Mouse (Mus musculus) hindbrain, embryonic 16.5 days (tissue): Measurements from ENCODE around the gene Clpb. TPM values are rescaled to one million over a fixed set of nuclear protein-coding genes. Genes with fewer than 3 reads are reported as not detected.

Experiments used
- ATAC-seq: fragments of 200-750 bp; cut with Nextera tagmentation; 2 replicates; pipeline ENCODE4 v1.8.0; 2017; ENCODE audit warnings: moderate TSS enrichment, moderate library complexity
- H3K27ac ChIP-seq: fragments of 300-500 bp; sonication (generic); 2 replicates; pipeline ENCODE4 v1.5.1; 2014; ENCODE audit warnings: low read depth, mild to moderate bottlenecking, control low read depth, low read length, moderate library complexity
- H3K27me3 ChIP-seq: fragments of 300-500 bp; sonication (generic); replicated peaks from 2 replicates; pipeline ENCODE4 v1.6.1; 2014; ENCODE audit warnings: low read length; ENCODE audit not compliant: control insufficient read depth, insufficient read depth
- H3K36me3 ChIP-seq: fragments of 300-500 bp; sonication (generic); 2 replicates; pipeline ENCODE4 v1.6.1; 2014; ENCODE audit warnings: mild to moderate bottlenecking, low read length, moderate library complexity, mixed read lengths; ENCODE audit not compliant: control insufficient read depth, insufficient read depth
- H3K4me1 ChIP-seq: fragments of 300-500 bp; sonication (generic); 2 replicates; pipeline ENCODE4 v1.6.1; 2014; ENCODE audit warnings: low read depth, low read length; ENCODE audit not compliant: control insufficient read depth, insufficient read depth
- H3K4me2 ChIP-seq: fragments of 300-500 bp; sonication (generic); 2 replicates; pipeline ENCODE4 v1.6.1; 2014; ENCODE audit warnings: mild to moderate bottlenecking, low read length, control low read depth, moderate library complexity
- H3K4me3 ChIP-seq: fragments of 300-500 bp; sonication (generic); 2 replicates; pipeline ENCODE4 v1.5.1; 2014; ENCODE audit warnings: mild to moderate bottlenecking, low read length, control low read depth, moderate library complexity
- H3K9ac ChIP-seq: fragments of 300-500 bp; sonication (generic); 2 replicates; pipeline ENCODE4 v1.6.1; 2014; ENCODE audit warnings: low read depth, mild to moderate bottlenecking, control low read depth, low read length, moderate library complexity
- H3K9me3 ChIP-seq: fragments of 300-500 bp; sonication (generic); 2 replicates; pipeline ENCODE4 v1.6.1; 2014; ENCODE audit warnings: mild to moderate bottlenecking, low read length, moderate library complexity; ENCODE audit not compliant: control insufficient read depth
- WGBS: fragments of 180-500 bp; shearing (Covaris S2); extraction: QIAGEN DNeasy Blood & Tissue Kit; methylation state at CpG from one replicate; pipeline ENCODE4 v1.1.7; 2014; 5-methylcytosine and 5-hydroxymethylcytosine counted together
- polyA plus RNA-seq: library from polyadenylated mRNA; unstranded; fragments of >200 nt; fragmentation: Nextera tagmentation; extraction: Ambion mirVana; gene quantifications from 2 replicates; pipeline ENCODE4 v1.2.1, GENCODE M21; 2015

The Clpb gene
- polyA plus RNA-seq, 1 experiment from 2014 or later = 47.3 TPM

DNA sequence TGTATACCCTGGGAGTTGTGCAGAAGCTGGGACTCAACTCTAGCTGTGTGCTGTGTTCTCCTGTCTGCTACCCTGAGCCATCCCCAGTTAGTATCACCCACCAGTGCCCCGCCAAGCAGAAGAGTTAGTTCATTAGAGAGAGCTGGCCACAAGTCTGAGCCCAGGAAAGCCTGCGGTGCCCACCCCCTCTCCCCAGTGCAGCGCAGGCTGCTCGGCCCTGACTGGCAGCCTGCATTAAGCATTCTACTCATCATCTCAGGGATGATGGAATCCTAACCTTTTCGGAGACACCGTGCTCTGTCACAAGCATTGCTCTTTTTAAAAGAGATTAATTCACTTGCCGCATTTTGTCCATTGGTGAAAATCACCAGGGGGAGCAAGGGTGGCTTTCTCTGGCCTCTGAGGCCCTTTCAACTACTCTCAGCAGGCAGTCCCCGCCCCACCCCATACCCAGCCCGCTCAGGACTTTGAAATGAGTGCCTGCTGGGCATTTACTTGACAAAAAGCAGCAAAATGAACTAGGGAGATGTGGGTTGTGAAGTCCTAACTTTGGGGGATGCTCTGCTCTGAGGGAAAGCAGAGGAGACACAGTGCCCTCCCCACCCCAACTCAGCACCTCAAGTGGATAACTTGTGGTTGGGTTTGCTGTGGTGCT is 20.7 kb downstream of the Clpb start:
- no peak overlapping the region for H3K4me3 ChIP-seq
- H3K36me3 ChIP-seq = peaks cover 6% of the 10 kb centered on the region; the same call in 1 of the 2 replicates
- no peaks in the 10 kb centered on the region for H3K27me3 ChIP-seq
- H3K4me2 ChIP-seq = no peak overlapping the region
- H3K27ac ChIP-seq = no peak overlapping the region
- H3K9ac ChIP-seq = no peak overlapping the region
- peak; percentile 63; the same call in 1 of the 2 replicates for ATAC-seq
- no peaks in the 10 kb centered on the region for H3K9me3 ChIP-seq
- 13% methylated on average over 9 of the region's 9 CpGs for WGBS
- H3K4me1 ChIP-seq = no peaks in the 10 kb centered on the region

DNA sequence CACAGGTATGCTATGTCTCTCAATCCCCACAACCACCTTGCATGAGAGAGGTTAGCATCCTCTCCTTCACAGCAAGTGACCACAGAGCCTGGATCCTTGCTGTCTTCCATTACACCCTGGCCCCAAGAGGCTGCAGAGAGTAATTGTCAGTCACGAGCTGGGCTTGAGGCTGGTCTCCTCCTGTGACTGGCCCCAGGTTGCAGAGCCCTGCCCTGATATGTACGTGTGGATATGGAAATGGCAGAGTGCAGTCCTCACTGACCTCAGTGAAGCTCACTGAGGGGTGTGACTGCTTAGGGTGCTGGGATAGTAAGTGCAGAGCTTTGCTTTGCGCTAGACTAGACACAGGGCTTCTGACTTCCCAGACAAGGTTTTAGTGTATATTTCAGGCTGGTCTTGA is 21.2 kb downstream of the Clpb start:
- 31% methylated on average over 3 of the region's 3 CpGs for WGBS
- Histone ChIP-seq H3K27me3 (no peaks in the 10 kb centered on the region), H3K9me3 (no peaks in the 10 kb centered on the region), H3K9ac (no peak overlapping the region), H3K4me2 (no peak overlapping the region), H3K4me3 (no peak overlapping the region), H3K36me3 (peaks cover 6% of the 10 kb centered on the region; the same call in 1 of the 2 replicates), H3K4me1 (no peaks in the 10 kb centered on the region), H3K27ac (no peak overlapping the region)
- ATAC-seq = no peak

DNA sequence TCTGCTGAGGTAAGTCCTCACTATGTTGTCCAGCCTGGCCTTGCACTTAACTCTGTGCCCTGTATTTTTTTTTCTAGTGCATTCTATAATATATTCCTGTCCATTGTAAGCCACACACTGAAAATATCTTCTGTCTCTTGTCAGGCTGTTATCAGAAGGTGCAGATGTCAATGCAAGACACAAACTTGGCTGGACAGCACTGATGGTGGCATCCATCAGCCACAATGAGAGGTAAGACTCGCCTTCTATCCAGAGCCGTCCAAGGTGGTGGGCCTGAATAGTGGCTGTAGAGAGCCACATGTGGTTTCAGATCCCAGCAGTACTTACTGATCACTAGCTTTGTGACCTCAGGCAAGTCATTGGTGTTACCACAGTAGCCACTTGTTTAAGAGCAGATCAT is 23.7 kb downstream of the Clpb start:
- Histone ChIP-seq H3K9ac (no peak overlapping the region), H3K27ac (no peak overlapping the region), H3K36me3 (peaks cover 6% of the 10 kb centered on the region; the same call in 1 of the 2 replicates), H3K4me1 (no peaks in the 10 kb centered on the region), H3K4me3 (no peak overlapping the region), H3K27me3 (no peaks in the 10 kb centered on the region), H3K4me2 (no peak overlapping the region), H3K9me3 (no peaks in the 10 kb centered on the region)
- 87% methylated on average over 2 of the region's 2 CpGs for WGBS
- no peak for ATAC-seq

DNA sequence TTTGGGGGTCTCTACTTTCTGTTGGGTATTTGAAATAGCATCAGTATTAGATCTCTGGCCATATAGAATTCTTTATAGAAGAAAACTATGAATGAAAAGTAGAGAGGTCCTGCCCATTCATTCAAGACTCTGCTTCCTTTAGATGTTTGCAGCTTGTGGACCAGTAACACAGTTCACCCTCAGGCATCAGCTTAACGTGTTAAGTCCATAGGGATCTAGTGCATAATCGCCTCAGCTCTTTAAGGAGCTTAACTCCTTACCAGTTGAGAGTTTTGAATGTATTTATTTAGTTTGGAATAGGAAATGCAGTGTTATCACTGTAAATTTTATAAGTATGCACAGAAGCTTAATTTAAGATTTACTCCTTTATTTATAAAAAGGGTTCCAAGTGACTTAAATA is 27.0 kb downstream of the Clpb start:
- Histone ChIP-seq H3K27ac (no peak overlapping the region), H3K36me3 (peaks cover 6% of the 10 kb centered on the region; the same call in 1 of the 2 replicates), H3K9ac (no peak overlapping the region), H3K4me3 (no peak overlapping the region), H3K4me2 (no peak overlapping the region), H3K4me1 (peaks cover 1% of the 10 kb centered on the region; the same call in 1 of the 2 replicates), H3K27me3 (no peaks in the 10 kb centered on the region), H3K9me3 (no peaks in the 10 kb centered on the region)
- ATAC-seq = no peak
- 65% methylated on average over 2 of the region's 2 CpGs for WGBS

DNA sequence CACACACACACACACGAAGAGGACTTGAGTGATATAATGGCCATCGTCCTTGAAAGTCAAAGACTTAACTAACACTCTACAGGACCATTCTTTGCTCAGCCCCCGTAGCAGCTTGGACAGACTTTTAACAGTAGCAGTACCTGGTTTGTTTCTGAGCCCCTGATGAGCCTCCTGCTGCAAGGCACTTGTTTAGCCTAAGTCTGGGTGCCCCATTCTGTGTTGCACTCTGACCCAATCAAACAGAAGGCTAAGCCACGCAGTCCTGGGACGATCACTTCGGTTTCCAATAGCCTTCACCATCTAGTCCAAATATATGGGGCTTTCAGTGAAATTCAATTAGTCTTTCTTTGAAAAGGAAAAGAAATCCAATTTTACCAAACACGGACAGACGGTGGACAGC is 28.4 kb downstream of the Clpb start:
- Histone ChIP-seq H3K9me3 (no peaks in the 10 kb centered on the region), H3K9ac (no peak overlapping the region), H3K4me3 (no peak overlapping the region), H3K27me3 (no peaks in the 10 kb centered on the region), H3K36me3 (peaks cover 6% of the 10 kb centered on the region; the same call in 1 of the 2 replicates), H3K4me1 (peaks cover 5% of the 10 kb centered on the region), H3K4me2 (no peak overlapping the region), H3K27ac (no peak overlapping the region)
- WGBS = 87% methylated on average over 8 of the region's 8 CpGs
- no peak for ATAC-seq

DNA sequence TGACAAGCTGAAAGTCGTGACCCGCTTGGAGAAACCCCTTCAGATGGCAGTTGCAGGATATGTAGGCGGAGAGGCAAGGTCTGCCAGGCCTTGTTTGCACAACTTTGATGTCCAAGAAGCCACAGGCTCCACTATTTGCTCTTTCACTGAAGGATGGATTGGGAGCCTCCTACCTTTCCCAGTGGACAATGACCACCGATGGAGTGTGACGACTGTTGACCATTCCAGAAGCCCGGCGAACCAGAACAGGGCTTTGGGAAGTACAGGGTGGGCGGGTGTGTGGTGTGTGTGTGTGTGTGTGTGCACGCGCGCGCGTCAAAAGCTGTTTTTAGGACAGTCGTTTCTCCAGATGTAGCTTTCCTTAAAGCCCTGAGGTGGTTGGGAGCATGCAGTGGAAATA is 29.0 kb downstream of the Clpb start:
- WGBS = 51% methylated on average over 14 of the region's 14 CpGs
- no peak overlapping the region for H3K4me2 ChIP-seq
- ATAC-seq = no peak
- H3K27ac ChIP-seq = no peak overlapping the region
- no peaks in the 10 kb centered on the region for H3K9me3 ChIP-seq
- peaks cover 6% of the 10 kb centered on the region; the same call in 1 of the 2 replicates for H3K36me3 ChIP-seq
- H3K9ac ChIP-seq = no peak overlapping the region
- no peaks in the 10 kb centered on the region for H3K27me3 ChIP-seq
- H3K4me3 ChIP-seq = no peak overlapping the region
- H3K4me1 ChIP-seq = peaks cover 8% of the 10 kb centered on the region

DNA sequence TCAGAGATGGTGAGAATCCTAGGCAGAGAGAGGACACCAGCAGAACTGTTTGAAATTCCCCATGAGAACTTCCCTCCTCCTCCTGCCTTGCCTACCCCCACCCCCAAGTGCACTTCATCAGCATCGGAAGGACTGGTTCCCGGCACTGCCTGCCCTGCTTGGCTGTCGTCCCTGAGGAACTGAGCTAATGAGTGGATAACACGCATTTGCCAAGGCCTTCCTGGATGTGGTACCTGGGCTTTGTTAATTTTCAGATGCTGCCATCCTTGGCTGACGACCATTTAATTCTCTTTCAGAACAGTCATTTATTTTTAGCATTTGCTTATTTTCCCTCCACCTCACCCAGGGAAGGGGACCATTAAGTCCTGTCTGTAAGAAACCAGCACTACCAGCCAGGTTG is 32.0 kb downstream of the Clpb start:
- Histone ChIP-seq H3K4me3 (no peak overlapping the region), H3K9ac (no peak overlapping the region), H3K27me3 (no peaks in the 10 kb centered on the region), H3K27ac (no peak overlapping the region), H3K9me3 (no peaks in the 10 kb centered on the region), H3K4me1 (peaks cover 8% of the 10 kb centered on the region), H3K36me3 (no peaks in the 10 kb centered on the region), H3K4me2 (no peak overlapping the region)
- 45% methylated on average over 5 of the region's 5 CpGs for WGBS
- ATAC-seq = peak; percentile 30; the same call in 1 of the 2 replicates

DNA sequence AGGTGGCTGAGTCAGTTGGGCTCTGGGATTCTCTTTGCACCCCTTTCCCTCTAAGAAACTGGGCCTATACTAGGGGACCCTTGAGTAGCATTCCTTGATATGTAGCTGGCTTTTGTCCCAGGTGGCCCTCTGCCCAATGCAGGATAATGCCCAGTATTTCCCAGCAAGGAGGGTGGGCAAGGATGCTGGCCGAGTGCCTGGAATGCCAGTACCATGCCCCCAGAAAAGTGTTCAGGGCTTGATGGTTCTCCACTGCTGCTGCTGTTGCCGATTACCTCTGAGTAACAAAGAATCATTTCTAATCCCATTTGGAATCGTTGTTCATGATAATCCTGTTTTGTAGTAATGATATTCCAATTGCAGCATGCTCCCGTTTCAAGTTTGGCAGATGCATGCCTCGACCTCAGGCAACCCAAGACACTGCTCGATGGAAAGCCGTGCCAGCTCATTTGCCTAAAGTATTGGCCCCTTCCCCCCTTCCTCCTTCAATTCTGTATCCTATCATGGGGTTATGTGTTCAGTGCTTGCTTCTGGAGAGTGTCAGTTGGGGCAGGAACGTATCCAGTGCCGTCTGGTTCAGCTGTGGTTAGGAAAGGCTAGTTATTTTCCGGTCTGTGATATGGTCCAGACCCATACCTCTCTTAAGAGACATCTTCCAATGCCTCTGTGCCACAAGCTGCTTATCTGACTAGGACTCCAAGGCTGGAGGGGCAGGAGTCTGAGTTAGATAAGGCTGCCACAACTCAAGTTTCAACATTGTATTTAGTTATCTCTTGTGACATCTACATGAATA is 33.7 kb downstream of the Clpb start:
- Histone ChIP-seq H3K9me3 (no peaks in the 10 kb centered on the region), H3K4me2 (no peak overlapping the region), H3K27ac (no peak overlapping the region), H3K4me3 (no peak overlapping the region), H3K9ac (no peak overlapping the region; the same call in 1 of the 2 replicates), H3K27me3 (no peaks in the 10 kb centered on the region), H3K4me1 (peaks cover 8% of the 10 kb centered on the region), H3K36me3 (no peaks in the 10 kb centered on the region)
- WGBS = 60% methylated on average over 10 of the region's 10 CpGs
- ATAC-seq = peak; percentile 75

DNA sequence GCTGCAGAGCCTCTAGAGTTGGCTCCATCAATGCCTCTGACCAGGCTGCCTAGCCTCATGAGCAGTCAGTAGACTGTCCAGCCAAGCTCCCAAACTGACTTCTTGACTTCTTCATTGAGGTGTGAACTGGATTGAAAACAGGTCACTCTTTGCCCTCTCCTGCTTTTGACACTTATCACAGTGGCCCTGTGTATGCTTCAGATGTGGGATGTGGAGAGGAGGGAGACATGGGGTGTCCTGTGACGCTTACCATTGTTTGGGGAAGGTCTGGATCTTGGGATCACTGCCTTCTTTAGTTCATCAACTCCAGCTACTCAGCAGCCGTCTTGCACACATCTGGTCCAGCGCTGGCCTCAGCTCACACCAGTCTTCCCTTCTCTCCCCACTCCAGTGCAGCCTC is 36.9 kb downstream of the Clpb start:
- Histone ChIP-seq H3K4me1 (peaks cover 8% of the 10 kb centered on the region), H3K27ac (no peak overlapping the region), H3K9me3 (no peaks in the 10 kb centered on the region), H3K4me2 (no peak overlapping the region), H3K27me3 (no peaks in the 10 kb centered on the region), H3K9ac (no peak overlapping the region), H3K36me3 (no peaks in the 10 kb centered on the region), H3K4me3 (no peak overlapping the region)
- WGBS = 66% methylated on average over 3 of the region's 3 CpGs
- no peak for ATAC-seq
